Mouse (Mus musculus): ENCODE data around the gene Fermt2.
"Not testable (repeated sequence)": the region's sequence is repeated elsewhere in the genome, so short reads cannot be mapped to it uniquely, and the experiment has no call there.

The Fermt2 gene

DNA sequence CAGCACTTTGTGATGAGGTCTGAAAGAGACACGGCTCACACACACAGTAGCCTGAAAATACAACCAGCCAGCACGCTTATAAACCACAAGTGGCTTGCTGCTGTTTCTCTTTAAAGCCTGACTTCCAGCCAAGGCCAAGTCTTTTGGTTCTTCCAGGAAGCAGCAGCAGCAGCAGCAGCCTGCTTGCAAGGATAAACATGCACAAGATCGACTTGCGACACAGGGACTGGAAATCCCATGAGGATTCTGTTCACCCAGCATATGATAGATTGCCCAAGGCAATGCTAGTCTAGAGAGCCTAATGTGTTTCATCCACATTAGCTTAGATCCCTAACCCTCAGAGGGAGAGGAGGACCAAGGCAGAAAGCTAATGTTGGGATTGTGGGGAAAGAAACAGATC, 22.0 kb downstream of the Fermt2 start:
- peak; percentile 46 for DNase-seq

DNA sequence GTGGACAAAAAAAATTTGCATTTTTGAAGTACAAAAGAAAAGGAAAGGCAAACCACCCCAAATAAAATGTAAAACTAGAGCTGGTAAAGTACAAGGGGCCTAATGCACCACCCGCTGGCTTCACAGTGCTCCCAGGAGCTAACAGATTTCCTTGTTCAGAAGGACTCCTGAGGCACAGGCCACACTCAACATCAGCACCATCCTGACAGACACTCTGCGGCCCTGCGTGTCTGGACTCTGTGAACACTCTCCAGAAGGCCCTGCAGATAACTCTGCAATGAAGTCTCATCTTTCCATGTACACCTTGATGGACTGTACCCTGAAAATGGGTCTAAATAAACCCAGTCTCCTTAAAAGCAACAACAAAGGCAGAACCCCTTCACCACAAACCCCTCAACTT, 22.5 kb downstream of the Fermt2 start:
- no peak for DNase-seq

DNA sequence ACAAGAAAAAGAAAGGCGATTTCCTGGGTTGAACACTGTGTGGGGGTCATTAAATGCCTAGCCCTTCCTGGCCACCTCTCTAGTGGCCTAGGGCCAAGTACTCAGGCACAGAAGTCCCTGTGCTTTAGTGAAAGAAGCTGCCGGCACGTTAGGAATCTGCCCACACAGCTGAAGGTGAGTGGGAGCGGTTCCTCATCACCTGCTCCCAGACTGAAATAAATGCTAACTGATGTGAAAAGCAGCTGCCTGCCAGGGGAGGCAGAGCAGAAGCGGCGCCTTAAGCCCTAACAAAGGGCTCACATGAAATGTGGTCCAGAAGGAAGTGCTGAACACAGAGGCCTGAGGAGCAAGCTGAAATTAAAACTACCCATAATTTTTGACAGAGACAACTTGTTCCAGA, 22.9 kb downstream of the Fermt2 start:
- peak; percentile 67 for DNase-seq

DNA sequence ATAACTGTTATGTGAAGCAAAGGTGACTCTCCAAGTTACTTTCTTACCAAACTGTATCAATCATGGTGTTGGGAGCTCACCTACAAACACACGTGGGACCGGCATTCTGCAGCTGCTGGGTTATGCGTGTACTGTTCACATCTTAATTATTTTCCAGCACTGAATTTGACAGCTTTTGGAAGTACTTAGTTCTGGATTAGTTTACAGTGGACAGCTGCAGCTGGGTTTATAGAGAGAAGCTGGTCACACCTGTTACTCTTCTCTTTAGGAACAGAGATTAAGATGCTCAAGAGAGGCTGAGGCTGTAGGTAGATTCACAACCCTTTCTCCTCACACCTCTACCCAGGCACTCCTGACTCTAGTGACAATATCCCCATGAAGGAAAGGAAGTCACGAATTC, 23.8 kb downstream of the Fermt2 start:
- no peak for DNase-seq

DNA sequence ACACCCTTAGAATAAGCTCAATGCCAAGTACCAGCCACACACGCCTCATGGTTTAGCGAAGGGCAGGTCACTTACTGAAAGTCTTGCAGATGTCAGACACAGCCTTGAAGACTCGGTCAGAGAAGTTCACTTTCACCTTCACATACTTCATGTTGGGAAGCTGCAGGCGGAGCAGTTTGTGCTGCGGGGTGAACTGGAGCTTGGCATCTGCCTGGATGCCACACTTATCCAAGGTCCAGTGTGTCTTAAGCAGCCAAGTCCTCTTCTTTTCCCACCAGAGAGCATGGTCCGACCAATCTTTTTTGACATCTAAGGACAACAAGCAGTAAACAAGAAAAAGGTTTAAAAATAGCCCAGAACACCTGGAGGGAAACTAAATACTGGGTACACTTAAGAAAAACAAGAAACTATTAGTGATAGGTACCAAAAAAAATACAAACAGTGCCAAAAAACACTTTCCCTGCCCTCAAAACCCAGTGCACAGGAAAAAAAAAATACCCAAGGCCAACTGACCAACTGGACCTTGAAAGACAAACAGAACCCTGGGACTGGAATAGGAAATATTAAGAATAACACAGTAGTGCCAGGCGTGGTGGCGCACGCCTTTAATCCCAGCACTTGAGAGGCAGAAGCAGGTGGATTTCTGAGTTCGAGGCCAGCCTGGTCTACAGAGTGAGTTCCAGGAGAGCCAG, 25.4 kb downstream of the Fermt2 start:
- DNase-seq: peak; percentile 53

DNA sequence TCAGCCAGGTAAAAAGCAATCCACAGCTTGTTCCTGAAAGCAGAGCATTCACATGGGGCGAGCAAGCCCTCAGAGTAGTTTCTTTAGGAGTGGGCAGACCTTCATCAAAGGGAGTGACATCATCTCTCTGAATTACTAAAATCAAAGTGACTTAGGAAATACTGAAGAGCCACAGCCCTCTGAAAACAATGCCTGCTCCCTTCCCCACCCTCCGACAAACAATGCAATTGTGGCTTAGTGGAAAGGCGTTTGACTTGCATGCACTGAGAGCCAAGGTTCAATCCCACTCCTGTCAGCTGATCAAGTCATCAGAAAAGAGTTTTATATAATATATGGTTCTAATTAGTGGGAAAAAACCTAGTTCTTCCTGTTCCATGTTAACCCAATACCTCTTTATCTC, 26.0 kb downstream of the Fermt2 start:
- DNase-seq: no peak

DNA sequence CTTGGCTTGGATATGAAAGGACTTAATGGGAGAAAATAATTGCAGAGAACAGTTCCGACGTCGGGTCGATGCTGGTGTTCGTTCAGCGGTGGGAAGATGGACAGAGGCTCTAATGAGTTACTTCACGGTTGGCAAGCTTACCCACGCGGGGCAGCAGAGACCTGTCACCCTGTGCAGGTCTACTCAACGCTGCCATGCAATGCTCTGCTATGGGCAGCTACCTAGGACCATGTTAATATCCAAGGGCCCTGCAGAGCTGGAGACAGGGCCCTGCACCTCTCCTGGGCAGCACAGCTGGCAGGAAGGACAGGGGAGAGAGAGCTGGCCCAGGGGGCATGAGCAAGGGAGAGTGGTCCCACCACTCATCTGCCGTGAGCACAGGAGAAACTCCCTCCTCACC, 29.9 kb downstream of the Fermt2 start:
- DNase-seq: no peak

DNA sequence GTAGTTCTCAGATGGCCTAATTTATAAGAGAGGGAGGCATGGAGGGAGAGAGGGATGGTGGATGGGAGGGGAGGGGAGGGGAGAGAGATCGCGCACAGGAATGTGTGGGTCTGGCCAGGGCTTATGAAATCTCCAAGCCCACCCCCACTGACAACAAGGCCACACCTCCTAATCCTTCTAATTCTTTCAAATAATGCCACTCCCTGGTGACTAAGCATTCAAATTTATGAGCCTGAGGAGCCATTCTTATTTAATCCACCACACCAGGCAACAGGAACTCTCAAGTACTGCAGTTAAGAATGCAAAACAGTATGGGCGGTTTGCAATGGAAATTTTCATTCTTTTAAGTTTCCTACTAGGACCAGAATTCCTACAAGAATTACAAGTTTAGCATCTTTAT, 32.8 kb downstream of the Fermt2 start:
- no peak for DNase-seq

DNA sequence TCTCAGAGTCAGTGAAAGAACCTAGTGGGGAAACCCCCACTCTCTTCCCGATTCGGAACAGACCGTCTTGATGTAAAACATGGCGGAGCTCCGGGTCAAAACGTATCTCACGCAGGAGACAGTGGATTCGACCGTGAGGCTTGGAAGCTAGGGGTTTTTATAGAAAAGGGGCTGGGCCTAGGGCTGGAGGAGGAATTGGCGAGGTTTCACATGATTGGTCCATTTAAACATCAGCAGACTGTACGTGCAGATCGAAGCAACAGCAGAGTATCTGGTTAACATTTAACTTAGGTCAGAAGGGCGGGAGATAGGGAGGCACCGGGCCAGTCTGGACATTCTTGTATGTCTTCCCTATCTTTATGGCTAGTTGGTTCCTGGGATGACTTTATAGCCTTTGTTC, 34.1 kb downstream of the Fermt2 start:
- DNase-seq: not testable (repeated sequence)

DNA sequence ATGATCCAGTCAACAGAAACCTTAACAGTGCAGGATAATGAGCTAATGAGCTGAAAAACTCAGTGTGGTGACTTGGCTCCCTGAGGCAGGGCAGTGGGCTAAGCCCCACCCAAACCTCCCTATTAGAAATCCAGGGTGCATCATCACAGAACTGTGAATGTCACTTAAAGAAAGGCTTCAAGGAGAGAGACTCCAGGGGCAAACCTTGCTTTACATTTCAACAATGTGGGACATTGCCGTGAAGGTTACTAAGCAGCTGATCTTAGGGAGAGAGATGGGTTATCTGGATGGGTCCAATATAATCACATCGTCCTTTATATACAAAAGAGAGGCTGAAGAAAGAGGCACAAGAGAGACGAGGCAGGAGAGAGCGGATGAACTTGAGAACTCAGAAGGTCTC, 36.0 kb downstream of the Fermt2 start:
- no peak for DNase-seq

DNA sequence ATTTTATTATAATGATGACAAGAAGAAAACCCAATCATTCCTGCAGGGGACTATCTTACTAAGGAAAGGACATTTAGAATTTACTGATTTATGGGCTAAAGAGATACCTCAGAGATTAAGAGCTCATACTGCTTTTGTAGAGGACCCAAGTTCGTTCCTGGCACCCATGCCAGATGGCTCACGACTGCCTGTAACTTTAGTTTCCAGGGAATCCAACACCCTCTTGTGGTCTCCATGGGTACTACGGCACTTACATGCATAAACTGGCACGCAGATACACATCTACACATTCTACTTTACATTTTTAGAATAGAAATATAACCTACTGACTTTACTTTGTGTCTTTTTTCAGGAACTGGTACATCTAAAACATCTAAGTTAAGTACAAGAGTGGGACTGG, 37.2 kb downstream of the Fermt2 start:
- no peak for DNase-seq

DNA sequence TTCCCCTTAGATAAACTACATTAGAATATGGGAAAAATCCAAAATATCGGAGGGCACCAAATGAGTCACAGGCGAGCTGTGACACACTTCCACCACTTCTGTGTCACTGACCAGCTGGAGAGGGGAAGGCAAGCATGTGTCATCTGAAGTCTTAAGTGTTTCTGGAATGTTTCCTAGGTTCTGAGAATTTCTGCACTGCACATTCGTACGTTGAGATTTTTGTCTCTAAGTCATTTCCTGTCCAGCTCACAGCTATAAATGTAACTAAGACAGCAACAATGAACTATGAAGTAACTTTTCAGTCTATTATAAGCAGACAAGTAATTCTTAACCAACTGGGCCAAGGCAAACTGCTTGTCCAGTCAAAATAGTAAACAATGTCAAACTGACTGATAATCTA, 37.9 kb downstream of the Fermt2 start:
- DNase-seq: no peak

DNA sequence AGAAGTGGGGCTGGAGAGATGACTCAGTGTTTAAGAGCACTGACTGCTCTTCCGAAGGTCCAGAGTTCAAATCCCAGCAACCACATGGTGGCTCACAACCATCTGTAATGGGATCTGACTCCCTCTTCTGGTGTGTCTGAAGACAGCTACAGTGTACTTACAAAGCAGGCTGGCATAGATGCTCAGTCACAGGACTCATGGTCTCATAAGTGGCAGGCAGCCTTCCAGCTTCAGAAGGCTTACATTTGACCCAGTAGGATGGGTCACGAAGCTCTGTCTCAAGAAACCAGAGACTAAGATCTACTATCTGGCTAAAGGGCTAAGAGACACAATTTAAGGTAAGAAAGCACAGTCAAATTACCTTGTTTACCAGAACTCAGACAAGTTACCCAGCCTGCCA, 42.7 kb downstream of the Fermt2 start:
- not testable (repeated sequence) for DNase-seq

DNA sequence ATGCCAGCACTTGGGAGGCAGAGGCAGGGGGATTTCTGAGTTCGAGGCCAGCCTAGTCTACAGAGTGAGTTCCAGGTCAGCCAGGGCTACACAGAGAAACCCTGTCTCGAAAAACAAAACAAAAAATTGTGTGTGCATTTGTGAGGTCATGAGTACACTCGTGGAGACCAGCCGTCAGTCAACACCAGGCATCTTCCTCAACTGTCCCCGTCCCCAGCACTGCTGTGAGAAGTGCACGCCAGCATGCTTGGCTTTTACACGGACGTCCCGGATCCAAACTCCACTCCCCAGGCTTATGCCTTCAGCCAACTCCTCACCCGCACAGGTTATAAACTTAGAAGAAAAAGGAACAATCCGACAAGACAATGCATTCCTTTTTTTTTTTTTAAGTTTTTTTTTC, 46.6 kb downstream of the Fermt2 start:
- DNase-seq: not testable (repeated sequence)

DNA sequence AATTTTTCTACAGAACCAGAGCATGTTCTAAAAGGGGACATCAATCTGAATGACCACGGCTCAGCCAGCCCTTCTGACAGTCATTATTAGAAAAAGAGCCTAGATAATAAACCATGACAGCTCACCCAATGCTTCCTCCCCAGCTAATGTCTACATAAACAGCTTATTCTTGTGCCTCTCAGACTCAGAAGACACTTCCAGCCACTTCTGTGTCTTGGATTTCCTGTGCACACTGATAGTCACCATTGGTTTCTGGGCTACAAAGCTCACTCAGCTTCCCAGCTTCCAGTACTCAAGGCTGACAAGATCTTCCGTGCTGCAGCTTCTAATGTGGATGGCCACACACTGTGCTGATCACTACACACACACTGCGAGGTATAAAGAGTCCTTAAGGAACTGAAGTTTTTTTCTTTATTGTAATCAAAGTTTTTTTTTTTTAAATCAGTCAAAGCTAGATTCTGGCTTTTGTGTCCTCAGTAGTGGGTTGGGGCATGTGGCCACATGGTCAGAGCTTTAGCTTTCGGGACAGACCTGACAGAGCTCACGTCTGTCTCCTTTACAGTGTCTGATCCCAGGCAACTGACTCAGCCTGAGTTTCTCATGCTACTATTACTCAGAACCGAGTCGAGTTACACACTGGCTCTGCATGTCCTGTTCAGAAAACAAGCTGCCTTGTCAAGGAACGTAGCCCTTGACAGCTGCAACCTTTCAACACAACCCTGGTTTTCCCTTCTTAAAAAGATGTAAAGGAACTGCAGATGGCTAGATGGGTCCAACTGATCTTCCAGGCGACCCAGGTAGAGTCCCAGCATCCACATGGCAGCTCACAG, 50.7 kb downstream of the Fermt2 start:
- DNase-seq: no peak

DNA sequence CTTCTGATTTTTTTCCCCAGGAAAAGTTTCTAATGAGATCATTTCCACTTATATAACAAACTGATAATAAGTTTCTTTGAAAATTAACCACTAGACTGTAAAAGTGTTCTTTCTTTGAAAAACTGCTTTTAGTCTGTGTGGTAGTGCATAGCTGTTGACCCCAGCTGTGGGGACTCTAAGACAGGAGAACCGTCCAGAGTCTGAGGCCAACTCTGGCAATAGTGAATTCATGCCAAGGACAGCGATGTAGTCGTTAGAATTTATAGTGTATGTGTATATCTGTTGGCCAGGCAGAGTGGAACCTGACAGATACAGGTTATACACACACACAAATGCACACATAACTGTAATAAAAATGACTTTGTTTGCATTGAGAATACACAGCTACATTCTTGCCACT, 51.4 kb downstream of the Fermt2 start:
- DNase-seq: no peak

DNA sequence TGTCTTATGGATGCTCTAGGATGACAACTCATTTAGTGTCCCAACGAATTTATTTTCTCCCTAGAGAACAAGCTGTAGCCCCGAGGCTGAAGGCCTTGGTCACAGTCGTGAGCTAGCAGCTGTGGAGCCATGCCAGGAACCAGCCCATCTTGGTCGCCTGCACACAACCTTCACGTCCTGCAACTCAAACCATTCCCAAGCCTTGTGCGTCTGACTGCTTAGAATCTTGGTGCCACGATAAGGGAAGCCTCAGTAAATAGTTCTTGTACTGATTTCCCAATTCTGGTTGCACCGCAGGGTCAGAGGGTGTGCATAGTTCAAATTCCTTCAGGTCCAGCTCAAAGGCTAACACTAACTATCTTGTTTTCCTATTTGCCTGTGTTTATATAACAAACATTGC, 52.3 kb downstream of the Fermt2 start:
- DNase-seq: peak; percentile 72

DNA sequence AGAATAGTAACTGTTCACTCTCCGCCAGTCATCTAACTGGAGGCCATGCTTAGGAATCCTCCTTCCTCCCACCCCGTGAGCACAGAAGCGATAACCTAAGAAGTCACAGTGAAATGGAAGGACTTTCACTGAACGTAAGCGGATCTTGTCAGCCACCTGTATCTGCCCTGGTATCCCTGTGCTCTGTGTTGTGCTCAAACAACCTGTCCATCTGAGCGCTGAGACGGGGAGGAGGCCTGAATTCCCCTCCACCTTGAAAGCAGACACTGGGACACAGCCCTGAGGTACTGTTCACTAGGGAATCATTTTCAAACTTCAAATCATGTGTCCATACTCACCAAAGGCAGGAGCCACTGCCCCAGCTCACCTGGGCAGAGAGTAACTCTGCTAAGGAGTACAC, 52.9 kb downstream of the Fermt2 start:
- DNase-seq: no peak

DNA sequence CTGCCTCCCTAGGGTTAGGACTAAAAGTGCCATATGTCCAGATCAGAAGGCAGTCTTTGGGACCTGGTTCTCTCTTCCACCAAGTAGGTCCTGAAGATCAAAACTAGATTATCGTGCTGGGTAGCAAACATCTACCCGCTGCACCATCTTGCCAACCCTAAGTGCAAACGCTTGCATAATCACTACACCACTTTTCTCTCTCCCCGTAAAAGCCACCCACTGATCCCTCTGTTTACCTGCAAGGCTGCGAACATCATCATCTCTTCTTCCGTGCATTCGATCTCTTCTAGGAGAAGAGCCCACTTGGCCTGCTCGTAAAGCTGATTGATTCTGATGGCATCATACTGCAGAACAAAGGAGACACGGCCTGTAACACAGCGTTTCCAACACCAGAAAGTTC, 57.4 kb downstream of the Fermt2 start:
- DNase-seq: no peak

DNA sequence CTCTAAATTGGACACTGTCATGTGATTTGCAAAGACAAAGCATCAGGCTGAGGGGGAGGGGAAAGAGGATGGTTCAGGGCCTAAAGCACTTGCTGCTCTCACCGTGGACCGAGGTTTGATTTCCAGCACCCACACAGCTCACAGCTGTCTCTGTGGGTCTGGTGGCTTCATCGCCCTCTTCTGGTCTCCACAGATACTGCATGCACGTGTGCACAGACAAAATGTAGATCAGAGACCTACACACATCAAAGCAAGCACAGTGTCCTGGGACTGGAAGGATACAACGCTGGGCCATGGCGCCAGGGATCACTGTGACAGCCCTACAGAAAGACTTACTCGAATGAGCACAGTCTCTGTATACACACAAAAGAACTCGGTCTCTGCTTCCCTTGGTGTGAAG, 60.5 kb downstream of the Fermt2 start:
- DNase-seq: no peak

DNA sequence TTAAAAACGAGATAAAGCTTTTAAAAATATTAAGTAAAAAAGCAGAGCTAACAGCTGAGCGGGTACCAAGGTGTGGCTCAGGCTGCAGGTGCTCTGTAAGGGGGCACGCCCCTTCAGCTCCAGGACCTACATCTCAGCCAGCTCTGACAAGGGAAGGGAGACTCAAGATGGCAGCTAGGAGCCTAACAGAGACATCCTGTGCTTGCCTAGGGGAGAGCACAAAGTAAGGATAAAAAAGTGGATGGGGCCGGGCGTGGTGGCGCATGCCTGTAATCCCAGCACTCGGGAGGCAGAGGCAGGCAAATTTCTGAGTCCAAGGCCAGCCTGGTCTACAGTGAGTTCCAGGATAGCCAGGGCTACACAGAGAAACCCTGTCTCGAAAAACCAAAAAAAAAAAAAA, 63.5 kb downstream of the Fermt2 start:
- DNase-seq: not testable (repeated sequence)

DNA sequence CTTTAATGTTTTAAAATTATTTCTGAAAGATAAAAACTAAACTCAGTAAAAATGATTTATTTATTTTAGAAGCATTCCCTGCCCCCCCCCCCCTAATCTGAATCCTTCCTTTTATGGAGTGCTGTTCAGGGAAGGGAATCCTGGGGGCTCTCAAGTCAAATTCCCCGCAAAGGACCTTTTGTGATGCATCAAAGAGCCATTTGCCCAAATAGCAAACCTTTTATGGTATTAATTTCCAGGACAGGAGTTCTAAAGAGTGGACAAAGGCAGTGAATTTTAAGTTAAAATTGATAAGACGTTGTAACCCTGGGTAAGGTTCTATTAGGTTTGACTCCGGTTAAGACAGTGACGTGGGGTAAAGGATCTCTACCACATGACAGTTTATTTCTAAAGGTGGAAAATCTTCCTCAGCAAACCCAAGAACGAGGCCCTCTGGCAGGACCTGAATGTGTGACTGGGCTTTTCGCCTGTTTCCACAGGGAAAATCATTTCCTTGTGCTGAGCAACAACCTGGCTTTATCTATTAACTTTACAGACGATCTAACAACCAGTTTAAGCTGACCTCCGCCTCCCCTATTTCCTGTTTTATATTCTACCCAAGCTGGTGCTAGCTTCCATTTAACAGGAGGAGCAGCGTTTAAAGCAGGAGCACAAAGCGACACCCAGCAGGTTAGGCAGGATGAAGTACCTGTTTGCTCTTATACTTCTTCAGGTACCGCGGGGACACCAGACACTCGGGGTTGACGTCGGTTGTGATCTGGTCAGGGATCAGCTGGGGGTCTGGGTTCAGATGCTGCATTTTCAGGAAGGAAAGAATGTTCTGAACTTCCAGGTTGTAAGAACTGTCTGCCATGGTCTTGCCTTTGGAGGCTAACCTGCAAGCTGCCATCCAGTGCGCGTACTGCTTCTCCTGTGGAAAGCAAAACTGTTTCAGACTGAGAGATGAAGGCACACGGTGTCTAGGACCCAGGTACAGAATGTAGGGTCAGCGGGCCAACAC, 65.6 kb downstream of the Fermt2 start:
- no peak for DNase-seq

DNA sequence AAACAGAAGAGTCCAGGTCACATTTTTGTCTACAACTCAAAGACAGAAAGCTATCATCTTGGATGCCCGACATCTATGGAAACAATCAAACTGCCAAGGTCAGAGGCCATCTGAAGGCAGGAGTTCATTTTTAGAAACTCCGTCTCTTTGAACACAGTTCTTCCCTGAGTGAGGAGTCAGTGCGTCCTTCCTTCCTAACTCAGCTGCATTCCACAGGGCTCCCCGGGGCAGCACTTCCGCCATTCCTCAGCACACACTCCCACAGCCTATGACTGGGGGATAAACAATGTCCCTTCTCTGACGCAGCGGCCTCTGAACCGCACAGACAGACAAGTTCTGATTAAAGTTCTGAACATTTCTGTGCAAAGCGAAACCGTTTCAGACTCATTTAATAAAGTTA, 66.3 kb downstream of the Fermt2 start:
- DNase-seq: peak; percentile 60

Measured in kidney, adult 18-20 months (tissue).